Mouse (Mus musculus) mouse trophoblast stem cell (cell line): ENCODE results near the gene Ptma.
"Not testable (repeated sequence)": the region's sequence is repeated elsewhere in the genome, so short reads cannot be mapped to it uniquely, and the experiment has no call there.

ENCODE experiments used
- in situ Hi-C, 2 experiments: fragments of 300-500 bp; cut with MseI, MboI; formaldehyde crosslinking; loops; 2 replicates in 1 of 2; 3 replicates in 1 of 2; pipeline ENCODE4 v1.15.1; 2025

Gene Ptma

GRCm38 (mm10) chr1:86496340-86496739 lies 30.2 kb upstream of the Ptma start:
- in situ Hi-C loops, result no loop called here

- in situ Hi-C loops, result no loop called here
Observed at GRCm38 (mm10) chr1:86497361-86497760, 29.2 kb upstream of the Ptma start.

DNA sequence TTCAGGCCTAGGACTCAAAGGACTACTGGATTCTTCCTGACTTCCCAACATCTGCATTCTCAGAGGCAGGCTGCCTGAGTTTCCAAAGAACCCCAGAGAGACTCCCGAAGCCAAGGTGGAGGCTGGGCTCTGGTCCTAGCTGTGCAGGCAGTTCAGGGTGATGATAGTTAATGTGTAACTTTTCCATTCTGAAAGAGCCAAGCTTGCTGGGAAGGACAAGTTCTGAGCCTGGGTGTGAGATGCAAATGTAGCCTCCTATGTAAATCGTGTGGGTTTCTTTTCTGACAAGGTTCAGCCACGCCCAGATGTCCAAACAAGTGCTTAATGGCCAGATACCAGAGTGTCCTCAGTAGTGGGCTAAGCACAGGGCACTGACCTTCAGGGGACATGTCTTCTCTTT lies 28.5 kb upstream of the Ptma start:
- in situ Hi-C loops, result no loop called here

DNA sequence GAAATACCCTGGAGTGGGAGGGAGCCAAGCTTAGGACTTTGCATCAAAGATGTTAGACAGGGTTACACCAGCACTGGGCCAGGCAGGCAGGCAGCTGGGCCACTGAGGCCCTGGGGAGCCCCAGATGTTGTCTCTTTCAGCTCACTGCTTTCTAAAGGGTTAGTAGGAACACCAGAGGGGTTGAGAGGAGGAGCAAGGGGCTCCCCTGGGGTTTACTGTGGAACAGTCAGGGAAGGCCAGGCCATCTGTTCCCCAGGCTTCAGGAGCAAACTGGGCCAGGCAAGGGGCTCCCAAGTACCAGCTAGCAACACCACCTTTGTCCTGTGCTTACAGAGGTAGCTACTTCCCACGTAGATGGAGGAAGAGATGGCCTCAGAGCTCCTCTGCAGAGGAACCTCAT lies 27.9 kb upstream of the Ptma start:
- in situ Hi-C loops, result no loop called here

DNA sequence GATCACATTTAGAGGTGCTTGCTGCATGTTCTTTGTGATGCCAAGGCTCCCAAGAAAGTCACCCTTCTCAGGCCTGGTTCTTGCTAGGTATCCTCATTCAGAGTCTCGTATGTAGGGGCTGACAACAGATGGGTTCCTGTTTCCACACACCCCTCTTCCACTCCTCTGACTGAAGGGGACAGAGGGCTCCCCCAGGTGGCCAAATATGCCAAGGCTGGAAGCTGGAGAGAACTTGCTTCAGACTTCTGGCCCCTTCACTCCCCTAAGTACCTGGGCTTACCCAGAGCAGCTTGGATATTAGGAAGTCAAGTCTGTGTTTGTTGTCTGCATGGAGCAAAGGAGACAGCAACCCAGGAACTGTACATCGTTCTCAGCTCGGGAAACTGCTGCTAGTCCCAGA lies 26.6 kb upstream of the Ptma start:
- in situ Hi-C loops, result no loop called here

- in situ Hi-C loops, result no loop called here
Observed at GRCm38 (mm10) chr1:86500681-86501080, 25.8 kb upstream of the Ptma start.

DNA sequence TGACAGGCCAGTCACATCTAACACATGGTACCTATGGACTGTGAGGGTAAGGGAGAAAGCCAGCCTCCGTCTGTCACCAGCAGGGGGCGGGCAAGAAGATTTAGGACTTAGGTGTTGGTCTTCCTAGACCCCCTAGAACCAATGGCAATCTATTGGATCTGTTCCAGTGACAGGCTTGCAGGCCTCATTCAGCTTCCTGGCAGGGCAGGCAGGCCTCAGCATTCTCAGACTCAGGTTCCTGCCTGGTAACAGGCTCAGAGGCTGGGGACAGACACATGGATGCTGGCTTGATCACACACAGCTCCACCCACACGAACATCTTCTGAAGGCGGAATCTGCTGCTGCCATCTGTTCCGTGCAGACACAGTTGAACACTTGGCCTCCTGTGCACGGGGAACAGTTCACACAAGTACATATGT lies 25.4 kb upstream of the Ptma start:
- in situ Hi-C loops, result no loop called here

- in situ Hi-C loops, result no loop called here
Observed at GRCm38 (mm10) chr1:86501559-86501958, 25.0 kb upstream of the Ptma start.

DNA sequence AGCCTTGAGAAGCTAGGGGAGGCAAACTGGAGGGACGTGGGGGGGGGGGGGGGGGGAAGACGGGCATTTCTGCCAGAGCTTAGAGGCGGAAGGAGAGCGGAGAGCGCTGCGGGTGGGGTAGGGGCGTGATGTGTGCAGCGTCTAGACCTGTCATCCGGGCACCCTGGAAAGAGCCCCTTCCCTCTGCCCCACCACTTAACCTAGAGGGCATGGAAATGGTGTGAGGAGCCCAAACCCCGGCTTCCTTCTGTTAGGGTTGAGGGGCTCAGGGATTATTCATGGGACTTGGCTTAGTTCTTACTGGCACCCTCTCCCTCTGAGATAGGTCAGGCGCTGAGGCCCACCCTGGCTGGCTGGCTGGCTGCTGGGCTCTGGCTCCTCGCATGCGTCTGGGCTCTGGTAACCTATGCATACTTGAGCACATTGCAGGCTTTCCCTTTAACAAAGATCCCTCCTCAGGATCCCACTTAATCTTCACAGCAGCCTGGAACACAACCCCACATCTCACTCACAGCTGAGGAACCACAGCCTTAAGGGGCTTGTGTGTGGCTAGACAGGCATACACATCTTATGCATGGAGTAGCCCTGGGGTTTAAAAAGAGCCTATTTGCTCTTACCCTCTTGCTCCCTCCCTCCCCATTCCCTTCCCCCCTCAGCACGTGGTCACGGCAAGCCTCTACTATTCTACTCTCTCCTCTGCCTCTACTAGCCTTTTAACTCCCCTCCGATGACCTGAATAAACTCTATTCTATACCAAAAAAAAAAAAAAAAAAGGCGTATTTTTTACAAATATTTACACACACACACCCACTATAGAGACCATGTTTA lies 24.1 kb upstream of the Ptma start:
- in situ Hi-C loops, result no loop called here

DNA sequence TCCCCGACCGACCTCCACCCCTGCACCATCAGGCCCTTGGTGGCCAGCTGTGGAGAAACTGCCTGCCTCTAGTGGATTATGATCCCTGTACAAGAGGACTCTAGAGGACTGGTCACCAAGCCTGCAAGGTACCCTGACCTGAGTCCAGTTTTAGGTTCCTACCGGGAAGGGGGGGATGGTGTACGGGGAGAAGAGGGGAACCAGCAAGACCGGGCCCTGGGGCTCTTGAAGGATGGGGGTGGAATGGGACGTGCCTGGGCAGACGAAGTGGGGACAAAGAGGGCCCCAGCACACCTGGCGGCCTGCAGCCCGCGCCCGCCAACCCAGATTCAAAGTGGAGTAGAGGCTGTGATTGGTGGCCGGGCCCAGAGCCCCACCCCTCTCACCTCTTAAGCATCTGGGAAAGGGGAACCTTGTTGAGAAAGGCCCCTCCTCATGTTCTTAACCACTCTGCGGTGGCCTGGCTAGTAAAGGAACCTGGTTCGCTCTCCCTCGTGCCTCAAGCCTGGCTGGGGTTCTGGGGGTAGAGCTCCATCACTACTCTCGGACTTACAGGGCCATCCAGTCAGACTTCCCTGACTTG lies 23.3 kb upstream of the Ptma start:
- in situ Hi-C loops, result no loop called here

- in situ Hi-C loops, result no loop called here
Observed at GRCm38 (mm10) chr1:86503906-86504696, 22.4 kb upstream of the Ptma start.

DNA sequence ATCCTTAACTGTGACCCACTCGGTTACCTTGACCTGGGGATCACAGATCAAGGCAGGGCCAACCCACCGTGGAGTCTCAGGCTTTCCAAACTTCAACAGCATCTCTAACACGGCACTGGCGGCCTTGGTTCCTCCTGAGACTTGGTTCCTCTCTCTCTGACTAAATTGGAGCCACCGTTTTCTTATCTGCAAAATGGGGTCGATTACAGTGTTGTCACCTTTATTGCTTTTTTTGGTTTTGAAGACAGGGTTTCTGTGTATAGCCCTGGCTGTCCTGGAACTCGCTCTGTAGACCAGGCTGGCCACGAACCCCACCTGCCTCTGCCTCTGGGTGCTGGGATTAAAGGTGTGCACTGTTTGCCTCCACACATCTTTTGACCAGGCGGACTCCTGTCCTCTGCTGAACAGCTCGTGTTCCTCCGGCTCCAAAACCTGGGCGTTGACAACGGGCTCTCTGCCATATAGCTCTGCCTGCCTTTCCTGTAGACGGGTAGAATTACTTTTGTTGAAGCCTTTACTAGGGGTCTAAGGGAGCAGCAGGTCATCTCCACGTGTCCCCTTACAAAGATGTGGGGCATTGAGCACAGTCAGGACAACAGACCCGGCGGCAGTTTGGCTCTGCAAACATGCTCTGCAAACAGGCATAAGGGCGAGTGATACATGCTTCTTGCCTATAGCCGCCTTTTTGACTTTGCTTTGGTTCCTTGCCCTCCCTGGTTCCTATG lies 21.7 kb upstream of the Ptma start:
- in situ Hi-C loops, result no loop called here

GRCm38 (mm10) chr1:86505461-86505860 lies 21.1 kb upstream of the Ptma start:
- in situ Hi-C loops, result no loop called here

DNA sequence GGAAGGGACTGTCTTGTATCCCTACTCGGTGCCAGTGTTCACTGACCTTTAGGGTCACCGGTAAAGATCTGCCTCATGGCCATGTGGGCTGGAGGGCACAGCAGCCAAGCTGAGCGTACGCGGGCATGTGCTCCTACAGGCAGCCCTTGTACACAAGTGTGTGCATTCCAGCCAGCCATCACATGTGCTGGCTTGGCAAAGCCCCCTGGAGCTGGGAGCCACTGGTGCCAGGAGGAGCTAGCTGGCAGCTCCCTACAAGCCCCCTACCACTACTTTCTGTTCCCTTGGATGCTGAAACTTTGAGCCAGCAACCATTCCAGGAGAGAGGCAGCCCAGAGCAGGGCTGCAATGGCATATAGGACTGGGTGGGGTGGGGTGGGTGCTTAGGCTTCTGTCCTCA lies 20.1 kb upstream of the Ptma start:
- in situ Hi-C loops, result no loop called here

DNA sequence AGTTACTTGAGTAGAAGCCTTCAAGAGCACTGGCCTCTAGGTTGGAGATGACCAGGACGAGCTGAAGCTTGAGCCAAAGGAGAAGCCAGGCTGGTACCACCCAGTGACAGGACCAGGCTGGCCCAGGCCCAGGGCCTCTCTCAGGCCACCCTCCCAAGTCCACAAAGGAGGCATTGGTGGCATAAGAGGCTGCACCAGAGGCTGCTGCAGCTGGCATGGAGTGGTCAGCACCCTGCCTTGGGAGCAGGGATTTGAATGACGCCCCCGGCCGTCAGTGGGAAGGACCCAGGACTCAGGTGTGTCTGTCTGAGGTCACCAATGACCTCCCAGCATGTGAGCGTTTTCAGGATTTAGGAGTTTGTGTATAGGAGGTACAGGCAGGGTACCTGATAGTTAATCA lies 18.7 kb upstream of the Ptma start:
- in situ Hi-C loops, result no loop called here

DNA sequence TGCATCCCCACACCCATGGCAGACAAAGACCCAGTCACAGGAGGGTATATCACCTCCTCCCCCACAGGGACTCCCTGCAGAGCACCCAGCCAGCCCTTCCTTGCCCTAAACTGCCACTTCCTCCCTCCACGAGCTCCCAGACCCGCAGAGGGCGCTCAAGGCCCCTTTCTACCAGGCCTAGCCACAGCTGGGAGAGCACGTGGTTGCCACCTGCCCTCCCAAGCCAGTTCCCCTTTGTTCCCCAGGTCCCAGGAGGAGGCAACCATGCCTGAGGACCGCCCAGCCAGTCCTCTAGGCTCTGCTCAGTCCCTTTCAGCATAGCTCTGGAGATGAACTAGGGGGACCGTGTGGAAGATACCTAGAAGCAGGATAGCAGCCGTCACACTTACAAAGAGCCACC lies 17.1 kb upstream of the Ptma start:
- in situ Hi-C loops, result no loop called here

GRCm38 (mm10) chr1:86510266-86510665 lies 16.3 kb upstream of the Ptma start:
- in situ Hi-C loops, result no loop called here

GRCm38 (mm10) chr1:86510676-86511441 lies 15.7 kb upstream of the Ptma start:
- in situ Hi-C loops, result no loop called here

DNA sequence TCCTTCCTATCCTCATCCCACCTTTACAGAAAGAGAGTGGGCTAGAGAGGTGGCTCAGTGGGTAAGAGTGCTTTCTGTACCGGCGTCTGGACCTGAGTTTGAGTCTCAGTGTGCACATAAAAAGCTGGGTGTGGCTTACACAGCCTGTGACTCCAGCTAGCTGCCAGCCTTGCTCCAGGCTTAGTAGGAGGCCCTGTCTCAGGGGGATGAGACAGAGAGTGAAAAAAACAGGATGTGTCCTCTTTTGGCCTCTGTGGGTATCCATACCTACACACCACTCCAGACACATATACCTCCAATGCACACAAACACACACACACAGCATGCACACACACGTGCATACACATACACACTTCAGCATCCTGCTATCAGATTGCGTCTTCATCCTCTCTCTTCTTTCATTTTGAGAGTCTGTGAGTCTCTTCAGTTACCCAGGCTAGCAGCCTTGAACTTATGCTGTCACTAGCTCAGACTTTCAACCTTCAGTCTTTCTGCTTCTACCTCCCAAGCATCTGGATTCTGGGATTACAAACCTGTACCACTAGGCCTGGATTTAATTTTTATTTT lies 14.3 kb upstream of the Ptma start:
- in situ Hi-C loops, result no loop called here

- in situ Hi-C loops, result not testable (repeated sequence)
Observed at GRCm38 (mm10) chr1:86513031-86513430, 13.5 kb upstream of the Ptma start.
